Mouse (Mus musculus): ENCODE data around the gene Lypd6b. TPM values are rescaled to one million over a fixed set of nuclear protein-coding genes. Genes with fewer than 3 reads are reported as not detected.
A peak's percentile ranks its signal among the peaks of the same experiment; 100 is the strongest.

Gene Lypd6b
- polyA plus RNA-seq (2015; fragmentation: Nextera tagmentation; extraction: Ambion mirVana), result 1.9 and 2.3 TPM in 2 replicates

DNA sequence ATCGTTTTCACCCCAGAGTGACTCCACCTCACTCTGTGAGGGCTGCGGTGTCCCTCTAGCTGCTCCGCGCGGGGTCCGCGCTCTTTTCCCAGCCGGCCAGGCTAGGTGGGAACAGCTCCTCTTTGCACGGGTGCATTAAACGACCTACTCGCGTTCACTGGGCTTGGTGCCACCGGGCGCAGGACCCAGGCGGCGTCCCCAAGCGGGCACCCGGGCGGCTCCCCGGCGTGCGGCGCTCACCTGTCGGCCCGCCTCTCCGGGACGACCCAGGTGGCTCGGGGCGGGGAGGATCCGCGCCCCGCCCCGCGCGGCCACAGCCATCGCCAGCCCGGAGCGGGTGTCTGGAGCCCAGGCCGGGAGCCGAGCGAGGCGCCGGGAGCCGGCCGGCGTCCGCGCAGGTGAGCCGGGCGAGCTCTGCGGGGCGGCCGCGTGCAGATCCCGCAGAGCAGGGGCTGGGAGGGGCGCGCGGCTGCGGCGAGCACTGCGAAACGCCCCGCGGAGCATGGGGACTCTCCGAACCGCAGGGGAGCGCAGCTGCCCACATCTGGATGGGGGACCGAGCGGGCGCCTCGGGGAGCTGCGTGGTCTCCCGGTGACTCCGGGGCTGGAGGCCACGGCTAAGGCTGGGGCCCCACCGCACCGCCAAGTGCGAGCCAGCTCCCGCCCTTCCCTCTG is at the start of gene Lypd6b:
TSS of gene Lypd6b (plus strand) at position 313 of the 675 bp plus-strand sequence.
- Histone ChIP-seq H3K4me2 (ENCODE audit: low read depth, low read length) (peak within 1 kb of the TSS; percentile 100), H3K36me3 (ENCODE audit: control insufficient read depth, insufficient read depth) (no peaks in the 10 kb centered on the region), H3K9me3 (replicated peaks; ENCODE audit: control insufficient read depth, low read length) (no peaks in the 10 kb centered on the region), H3K4me1 (ENCODE audit: control insufficient read depth, insufficient read depth, low read length) (peaks cover 23% of the 10 kb centered on the region), H3K9ac (ENCODE audit: low read length) (peak within 1 kb of the TSS; percentile 75), H3K27me3 (ENCODE audit: control insufficient read depth, insufficient read depth, low read length) (peaks cover 34% of the 10 kb centered on the region), H3K4me3 (ENCODE audit: low read length) (peak within 1 kb of the TSS; percentile 71), H3K27ac (ENCODE audit: low read length) (no peak within 1 kb of the TSS)
- ATAC-seq (replicated peaks; ENCODE audit: extremely low read depth, insufficient read depth, low FRiP score), result no peak; the same call in 1 of the 2 replicates
- under 1% methylated on average over 79 of the region's 79 CpGs for WGBS

- WGBS, result 60% methylated on average over 5 of the region's 5 CpGs
- ATAC-seq (replicated peaks; ENCODE audit: extremely low read depth, insufficient read depth, low FRiP score), result peak; percentile 11; the same call in 1 of the 2 replicates
- H3K27ac ChIP-seq (ENCODE audit: low read length), result no peak overlapping the region
These were observed 48.4 kb upstream of the Lypd6b start for GRCm38 (mm10) chr2:49739046-49739445.

GRCm38 (mm10) chr2:49741026-49741425 is 46.5 kb upstream of the Lypd6b start:
- Histone ChIP-seq H3K9me3 (replicated peaks; ENCODE audit: control insufficient read depth, low read length) (no peaks in the 10 kb centered on the region), H3K4me2 (ENCODE audit: low read depth, low read length) (no peak overlapping the region), H3K4me3 (ENCODE audit: low read length) (no peak overlapping the region), H3K27me3 (ENCODE audit: control insufficient read depth, insufficient read depth, low read length) (no peaks in the 10 kb centered on the region), H3K36me3 (ENCODE audit: control insufficient read depth, insufficient read depth) (no peaks in the 10 kb centered on the region), H3K9ac (ENCODE audit: low read length) (no peak overlapping the region), H3K27ac (ENCODE audit: low read length) (no peak overlapping the region), H3K4me1 (ENCODE audit: control insufficient read depth, insufficient read depth, low read length) (peaks cover 16% of the 10 kb centered on the region)
- 56% methylated on average over 6 of the region's 6 CpGs for WGBS
- ATAC-seq (replicated peaks; ENCODE audit: extremely low read depth, insufficient read depth, low FRiP score), result no peak

More at GRCm38 (mm10) chr2:49739046-49739445, 48.4 kb upstream of the Lypd6b start:
- H3K4me2 ChIP-seq (ENCODE audit: low read depth, low read length), result no peak overlapping the region
- H3K4me1 ChIP-seq (ENCODE audit: control insufficient read depth, insufficient read depth, low read length), result peaks cover 6% of the 10 kb centered on the region; the same call in 1 of the 2 replicates
- H3K9ac ChIP-seq (ENCODE audit: low read length), result no peak overlapping the region
- H3K9me3 ChIP-seq (replicated peaks; ENCODE audit: control insufficient read depth, low read length), result no peaks in the 10 kb centered on the region
- H3K4me3 ChIP-seq (ENCODE audit: low read length), result no peak overlapping the region
- no peaks in the 10 kb centered on the region for H3K27me3 ChIP-seq (ENCODE audit: control insufficient read depth, insufficient read depth, low read length)
- H3K36me3 ChIP-seq (ENCODE audit: control insufficient read depth, insufficient read depth), result no peaks in the 10 kb centered on the region

GRCm38 (mm10) chr2:49741895-49742734 is 45.4 kb upstream of the Lypd6b start:
- Histone ChIP-seq H3K4me3 (ENCODE audit: low read length) (no peak overlapping the region), H3K9ac (ENCODE audit: low read length) (no peak overlapping the region), H3K9me3 (replicated peaks; ENCODE audit: control insufficient read depth, low read length) (no peaks in the 10 kb centered on the region), H3K27ac (ENCODE audit: low read length) (no peak overlapping the region), H3K4me1 (ENCODE audit: control insufficient read depth, insufficient read depth, low read length) (peaks cover 16% of the 10 kb centered on the region), H3K4me2 (ENCODE audit: low read depth, low read length) (no peak overlapping the region), H3K36me3 (ENCODE audit: control insufficient read depth, insufficient read depth) (no peaks in the 10 kb centered on the region), H3K27me3 (ENCODE audit: control insufficient read depth, insufficient read depth, low read length) (no peaks in the 10 kb centered on the region)
- no peak for ATAC-seq (replicated peaks; ENCODE audit: extremely low read depth, insufficient read depth, low FRiP score)
- WGBS, result 61% methylated on average over 16 of the region's 16 CpGs

- H3K36me3 ChIP-seq (ENCODE audit: control insufficient read depth, insufficient read depth), result no peaks in the 10 kb centered on the region
- no peaks in the 10 kb centered on the region for H3K27me3 ChIP-seq (ENCODE audit: control insufficient read depth, insufficient read depth, low read length)
- ATAC-seq (replicated peaks; ENCODE audit: extremely low read depth, insufficient read depth, low FRiP score), result no peak
- no peak overlapping the region for H3K4me2 ChIP-seq (ENCODE audit: low read depth, low read length)
- H3K4me3 ChIP-seq (ENCODE audit: low read length), result no peak overlapping the region
- no peak overlapping the region for H3K9ac ChIP-seq (ENCODE audit: low read length)
- WGBS, result 83% methylated on average over 4 of the region's 4 CpGs
- peaks cover 16% of the 10 kb centered on the region for H3K4me1 ChIP-seq (ENCODE audit: control insufficient read depth, insufficient read depth, low read length)
- H3K27ac ChIP-seq (ENCODE audit: low read length), result no peak overlapping the region
- no peaks in the 10 kb centered on the region for H3K9me3 ChIP-seq (replicated peaks; ENCODE audit: control insufficient read depth, low read length)
These were observed 44.6 kb upstream of the Lypd6b start for GRCm38 (mm10) chr2:49742919-49743318.

- Histone ChIP-seq H3K27ac (ENCODE audit: low read length) (no peak overlapping the region), H3K4me2 (ENCODE audit: low read depth, low read length) (no peak overlapping the region), H3K4me3 (ENCODE audit: low read length) (no peak overlapping the region), H3K9ac (ENCODE audit: low read length) (no peak overlapping the region), H3K4me1 (ENCODE audit: control insufficient read depth, insufficient read depth, low read length) (peaks cover 16% of the 10 kb centered on the region), H3K27me3 (ENCODE audit: control insufficient read depth, insufficient read depth, low read length) (no peaks in the 10 kb centered on the region), H3K36me3 (ENCODE audit: control insufficient read depth, insufficient read depth) (no peaks in the 10 kb centered on the region), H3K9me3 (replicated peaks; ENCODE audit: control insufficient read depth, low read length) (no peaks in the 10 kb centered on the region)
- ATAC-seq (replicated peaks; ENCODE audit: extremely low read depth, insufficient read depth, low FRiP score), result no peak
- WGBS, result 67% methylated on average over 6 of the region's 6 CpGs
These were observed 43.7 kb upstream of the Lypd6b start for GRCm38 (mm10) chr2:49743775-49744174.

DNA sequence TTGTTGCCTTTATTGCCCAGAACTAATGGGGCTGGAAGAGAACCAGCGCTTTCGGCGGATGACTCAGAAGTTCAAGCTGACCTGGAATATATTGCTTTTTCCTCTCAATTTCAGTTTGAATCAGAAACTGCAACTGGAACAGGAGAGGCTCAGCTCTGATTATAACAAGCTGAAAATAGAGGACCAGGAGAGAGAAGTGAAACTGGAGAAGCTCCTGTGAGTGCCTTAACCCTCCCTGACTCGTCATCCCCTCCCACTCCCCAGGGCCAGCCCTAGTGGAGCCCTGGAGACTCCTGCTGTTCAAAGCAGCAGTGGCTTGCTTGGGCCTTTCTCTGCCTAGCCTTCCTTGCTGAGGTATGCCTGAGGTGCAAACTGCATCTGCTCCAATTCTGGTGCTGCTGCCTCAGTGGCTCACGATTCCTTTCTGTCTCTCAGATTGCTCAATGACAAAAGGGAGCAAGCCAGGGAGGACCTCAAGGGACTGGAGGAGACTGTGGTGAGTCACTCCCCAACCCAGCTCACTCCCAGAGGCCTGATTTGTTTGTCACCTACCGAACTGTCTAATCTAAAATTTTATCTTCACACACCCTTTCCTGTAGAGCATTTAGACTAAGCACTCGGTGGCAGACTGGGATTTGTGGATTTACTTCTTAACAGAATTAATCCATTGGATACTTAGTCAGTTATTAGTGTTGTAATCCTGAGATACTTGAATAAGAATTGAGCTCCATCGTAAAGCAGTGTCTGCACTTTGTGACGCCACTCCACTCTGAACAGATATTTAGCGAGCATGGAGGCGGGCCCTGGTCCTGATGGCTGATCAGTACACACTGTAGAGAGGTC is 43.0 kb upstream of the Lypd6b start:
- ATAC-seq (replicated peaks; ENCODE audit: extremely low read depth, insufficient read depth, low FRiP score), result no peak
- 47% methylated on average over 11 of the region's 11 CpGs for WGBS
- H3K36me3 ChIP-seq (ENCODE audit: control insufficient read depth, insufficient read depth), result no peaks in the 10 kb centered on the region
- peaks cover 14% of the 10 kb centered on the region for H3K4me1 ChIP-seq (ENCODE audit: control insufficient read depth, insufficient read depth, low read length)
- H3K9ac ChIP-seq (ENCODE audit: low read length), result no peak overlapping the region
- no peaks in the 10 kb centered on the region for H3K27me3 ChIP-seq (ENCODE audit: control insufficient read depth, insufficient read depth, low read length)
- 0 out of 2 replicates have a peak overlapping the region, but pooled peaks have one; percentile 5 for H3K4me2 ChIP-seq (ENCODE audit: low read depth, low read length)
- H3K4me3 ChIP-seq (ENCODE audit: low read length), result no peak overlapping the region
- no peak overlapping the region for H3K27ac ChIP-seq (ENCODE audit: low read length)
- H3K9me3 ChIP-seq (replicated peaks; ENCODE audit: control insufficient read depth, low read length), result no peaks in the 10 kb centered on the region

DNA sequence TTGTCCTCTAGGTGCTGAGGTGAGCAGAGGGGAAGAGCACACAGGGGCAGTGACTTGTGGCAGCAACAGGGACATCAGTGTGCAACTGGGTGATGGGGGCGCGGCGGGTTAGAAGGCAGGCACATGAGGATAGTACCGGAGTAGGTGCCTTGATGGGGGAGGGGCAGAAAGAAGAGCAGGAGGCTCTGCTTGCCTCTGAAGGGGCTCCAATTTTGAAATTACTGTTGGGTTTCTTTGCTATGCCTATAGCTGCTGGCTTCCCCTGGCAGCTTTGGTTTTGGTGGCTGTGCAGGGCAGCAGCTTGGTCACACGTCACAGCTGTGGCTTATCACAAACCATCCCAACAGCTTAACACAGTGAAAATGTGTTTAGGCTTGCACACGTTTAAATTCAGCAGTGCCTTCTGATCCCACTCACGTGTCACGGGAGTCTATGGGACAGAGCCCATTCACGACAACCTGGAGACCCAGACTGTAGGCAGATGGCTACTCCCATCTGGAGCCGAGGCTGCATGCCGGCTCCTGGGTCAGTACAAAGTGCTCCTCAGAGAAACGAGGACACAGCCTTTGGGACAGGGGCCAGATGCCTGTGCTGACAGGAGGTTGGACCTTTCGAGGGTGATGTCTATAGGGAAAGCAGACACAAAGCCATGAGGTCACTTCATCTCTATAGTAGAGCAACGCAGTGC is 42.2 kb upstream of the Lypd6b start:
- H3K4me2 ChIP-seq (ENCODE audit: low read depth, low read length), result peak overlapping the region; percentile 5
- no peaks in the 10 kb centered on the region for H3K27me3 ChIP-seq (ENCODE audit: control insufficient read depth, insufficient read depth, low read length)
- H3K27ac ChIP-seq (ENCODE audit: low read length), result no peak overlapping the region
- no peak overlapping the region for H3K9ac ChIP-seq (ENCODE audit: low read length)
- no peaks in the 10 kb centered on the region for H3K36me3 ChIP-seq (ENCODE audit: control insufficient read depth, insufficient read depth)
- 40% methylated on average over 14 of the region's 14 CpGs for WGBS
- H3K4me3 ChIP-seq (ENCODE audit: low read length), result no peak overlapping the region
- H3K9me3 ChIP-seq (replicated peaks; ENCODE audit: control insufficient read depth, low read length), result no peaks in the 10 kb centered on the region
- H3K4me1 ChIP-seq (ENCODE audit: control insufficient read depth, insufficient read depth, low read length), result peaks cover 19% of the 10 kb centered on the region
- no peak for ATAC-seq (replicated peaks; ENCODE audit: extremely low read depth, insufficient read depth, low FRiP score)
